Mouse (Mus musculus) hindbrain, embryonic 15.5 days (tissue): ENCODE data around the gene Nutm1. TPM values are rescaled to one million over a fixed set of nuclear protein-coding genes. Genes with fewer than 3 reads are reported as not detected.
A peak's percentile ranks its signal among the peaks of the same experiment; 100 is the strongest.

Experiments
- ATAC-seq: fragments of 200-750 bp; cut with Nextera tagmentation; 2 replicates; pipeline ENCODE4 v1.8.0; 2017; ENCODE audit warnings: low read depth, moderate number of reproducible peaks, moderate TSS enrichment; ENCODE audit not compliant: low FRiP score
- H3K27ac ChIP-seq: fragments of 300-500 bp; sonication (generic); replicated peaks from 2 replicates; pipeline ENCODE4 v1.5.1; 2015; ENCODE audit warnings: mild to moderate bottlenecking, inconsistent platforms
- H3K27me3 ChIP-seq: fragments of 300-500 bp; sonication (generic); 2 replicates; pipeline ENCODE4 v1.6.1; 2015; ENCODE audit warnings: control low read depth, inconsistent platforms
- H3K36me3 ChIP-seq: fragments of 300-500 bp; sonication (generic); 2 replicates; pipeline ENCODE4 v1.6.1; 2015; ENCODE audit warnings: control low read depth, inconsistent platforms
- H3K4me1 ChIP-seq: fragments of 300-500 bp; sonication (generic); replicated peaks from 2 replicates; pipeline ENCODE4 v1.6.1; 2015; ENCODE audit warnings: control low read depth, inconsistent platforms
- H3K4me2 ChIP-seq: fragments of 300-500 bp; sonication (generic); 2 replicates; pipeline ENCODE4 v1.6.1; 2015; ENCODE audit warnings: moderate library complexity, mild to moderate bottlenecking, inconsistent platforms
- H3K4me3 ChIP-seq: fragments of 300-500 bp; sonication (generic); 2 replicates; pipeline ENCODE4 v1.5.1; 2015; ENCODE audit warnings: mild to moderate bottlenecking, inconsistent platforms
- H3K9ac ChIP-seq: fragments of 300-500 bp; sonication (generic); 2 replicates; pipeline ENCODE4 v1.6.1; 2015; ENCODE audit warnings: inconsistent platforms
- H3K9me3 ChIP-seq: fragments of 300-500 bp; sonication (generic); 2 replicates; pipeline ENCODE4 v1.6.1; 2016; ENCODE audit warnings: control low read depth, inconsistent platforms
- WGBS: fragments of 180-500 bp; shearing (Covaris S2); methylation state at CpG from one replicate; pipeline ENCODE4 v1.1.7; 2015; 5-methylcytosine and 5-hydroxymethylcytosine counted together
- polyA plus RNA-seq: library from polyadenylated mRNA; unstranded; fragments of >200 nt; fragmentation: Nextera tagmentation; extraction: Ambion mirVana; gene quantifications from 2 replicates; pipeline ENCODE4 v1.2.1, GENCODE M21; 2015

The Nutm1 gene
- polyA plus RNA-seq, 1 experiment from 2014 or later, result 0.04 TPM

DNA sequence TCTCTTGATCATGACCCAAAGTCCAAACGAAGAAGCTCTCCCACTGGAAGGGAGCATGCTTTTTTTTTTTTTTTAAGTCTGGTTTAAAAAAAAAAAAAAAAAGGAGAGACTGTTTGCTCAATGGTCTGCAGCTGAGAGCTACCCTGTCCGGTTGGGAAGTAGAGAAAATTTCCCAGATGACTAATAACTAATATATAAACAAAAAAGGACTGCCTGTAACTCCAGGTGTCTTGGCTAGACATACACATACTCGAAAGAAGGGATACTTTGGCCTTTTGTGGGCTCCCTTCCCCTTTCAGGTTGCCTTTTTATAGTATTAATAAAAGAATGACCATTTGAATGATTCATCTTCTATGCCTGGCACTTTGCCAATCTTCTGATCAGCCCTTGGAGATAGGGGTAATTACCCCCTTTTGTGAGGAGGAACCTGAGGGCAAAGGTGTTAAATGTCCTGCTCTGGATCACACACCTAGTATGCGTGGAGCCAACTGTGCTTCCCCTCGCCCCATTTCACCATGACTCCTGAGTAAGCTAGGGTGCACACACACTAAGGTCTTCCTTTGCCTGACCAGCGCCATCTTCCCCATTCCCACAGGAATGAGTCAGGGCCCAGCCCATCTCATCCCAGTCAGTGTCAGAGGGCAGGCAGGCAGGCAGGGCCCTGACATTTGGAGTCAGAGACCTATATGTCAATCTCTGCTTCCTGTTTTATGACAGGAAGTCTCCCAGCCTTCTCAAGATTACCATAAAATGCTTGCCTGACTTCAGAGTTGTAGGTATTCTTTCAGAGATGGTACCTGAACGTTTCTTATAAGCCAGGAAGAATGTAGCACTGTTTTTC, 4.2 kb downstream of the Nutm1 start:
- Histone ChIP-seq H3K4me1 (no peaks in the 10 kb centered on the region), H3K27ac (no peak overlapping the region), H3K9ac (no peak overlapping the region), H3K27me3 (no peaks in the 10 kb centered on the region), H3K4me3 (no peak overlapping the region), H3K9me3 (no peaks in the 10 kb centered on the region), H3K36me3 (no peaks in the 10 kb centered on the region), H3K4me2 (no peak overlapping the region)
- ATAC-seq, result no peak
- WGBS, result 78% methylated on average over 7 of the region's 7 CpGs

DNA sequence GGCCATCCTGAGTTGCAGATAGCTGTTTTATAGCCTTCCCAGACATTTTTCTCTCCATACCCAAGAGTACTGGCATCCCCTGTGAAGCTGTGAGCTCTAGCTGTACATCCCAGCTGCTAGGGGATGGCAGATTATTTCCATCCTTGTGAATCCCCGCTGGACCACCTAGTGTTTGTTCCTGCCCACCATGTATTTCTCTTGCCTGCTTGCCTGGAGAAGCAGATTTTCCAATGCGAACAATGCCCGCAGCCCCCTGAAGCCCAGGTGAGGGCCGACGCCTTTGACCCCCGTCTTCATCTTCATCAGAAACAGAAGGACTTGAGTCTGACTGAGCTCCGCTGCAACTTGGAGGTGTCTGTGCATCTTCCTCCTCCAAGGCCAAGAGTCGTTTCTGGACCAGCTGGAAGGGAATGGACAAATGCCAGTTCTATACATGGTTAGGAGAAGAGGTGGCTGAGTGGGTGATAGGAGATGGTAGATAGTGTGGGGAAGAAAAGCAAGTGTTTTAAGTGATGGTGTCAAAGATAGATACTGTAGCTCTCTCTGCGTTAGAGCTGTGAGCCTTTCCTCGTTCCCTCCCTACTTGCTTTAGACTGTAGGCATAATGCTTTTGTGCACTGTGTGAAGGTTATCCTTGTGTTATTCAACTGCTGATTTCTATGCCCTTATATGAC, 9.2 kb downstream of the Nutm1 start:
- Histone ChIP-seq H3K4me1 (no peaks in the 10 kb centered on the region), H3K36me3 (peaks cover 23% of the 10 kb centered on the region), H3K9me3 (no peaks in the 10 kb centered on the region), H3K27me3 (no peaks in the 10 kb centered on the region), H3K9ac (no peak overlapping the region), H3K4me3 (no peak overlapping the region), H3K27ac (no peak overlapping the region), H3K4me2 (no peak overlapping the region)
- 92% methylated on average over 10 of the region's 10 CpGs for WGBS
- ATAC-seq, result no peak

DNA sequence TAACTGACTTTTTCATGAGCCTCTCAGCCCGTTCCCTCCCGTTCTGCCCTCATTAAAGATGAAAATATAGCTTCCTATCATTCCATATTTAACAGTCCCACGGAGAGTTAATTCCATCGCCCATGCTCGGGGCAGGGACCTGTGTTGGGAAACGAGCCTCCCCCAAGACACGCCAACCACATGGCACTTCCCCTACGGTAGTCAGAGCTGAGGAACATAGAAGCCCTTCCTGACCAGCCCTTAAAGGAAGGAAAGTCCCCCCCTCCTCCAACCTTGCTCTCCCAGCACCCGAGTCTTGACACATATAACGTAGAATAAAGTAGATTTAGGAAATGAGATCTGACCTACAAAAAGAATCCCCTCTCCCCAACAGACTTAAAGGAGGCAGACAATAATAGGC, 11.8 kb downstream of the Nutm1 start:
- H3K4me3 ChIP-seq, result no peak overlapping the region

DNA sequence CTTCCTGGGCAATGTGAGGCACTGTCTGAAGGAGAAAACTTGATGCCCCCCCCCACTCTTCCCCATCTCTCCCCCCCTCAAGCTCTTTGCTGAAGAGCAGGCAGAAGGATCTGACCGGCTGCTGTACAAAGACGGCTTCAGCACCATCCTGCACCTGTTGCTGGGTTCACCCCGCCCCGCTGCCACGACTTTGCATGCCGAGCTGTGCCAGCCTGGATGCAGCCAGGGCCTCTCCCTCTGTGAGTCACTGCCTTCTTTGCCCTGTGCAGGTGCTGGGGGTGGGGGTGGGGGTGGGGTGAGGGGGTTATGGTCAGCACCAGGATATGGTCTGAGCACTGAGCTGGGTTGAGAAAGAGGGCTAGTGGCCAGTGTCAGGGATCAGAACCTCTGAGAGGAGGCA, 12.9 kb downstream of the Nutm1 start:
- H3K36me3 ChIP-seq, result peaks cover 40% of the 10 kb centered on the region
- H3K9ac ChIP-seq, result no peak overlapping the region
- WGBS, result 89% methylated on average over 6 of the region's 6 CpGs
- H3K4me1 ChIP-seq, result peaks cover 2% of the 10 kb centered on the region
- no peak overlapping the region for H3K4me3 ChIP-seq
- H3K27me3 ChIP-seq, result no peaks in the 10 kb centered on the region
- no peak overlapping the region for H3K27ac ChIP-seq
- no peak for ATAC-seq
- H3K9me3 ChIP-seq, result no peaks in the 10 kb centered on the region
- no peak overlapping the region for H3K4me2 ChIP-seq

More for the DNA sequence above, 11.8 kb downstream of the Nutm1 start:
- ATAC-seq, result no peak
- Histone ChIP-seq H3K36me3 (peaks cover 40% of the 10 kb centered on the region), H3K4me2 (no peak overlapping the region), H3K9ac (no peak overlapping the region), H3K9me3 (no peaks in the 10 kb centered on the region), H3K4me1 (no peaks in the 10 kb centered on the region), H3K27me3 (no peaks in the 10 kb centered on the region), H3K27ac (no peak overlapping the region)
- WGBS, result 84% methylated on average over 10 of the region's 10 CpGs

DNA sequence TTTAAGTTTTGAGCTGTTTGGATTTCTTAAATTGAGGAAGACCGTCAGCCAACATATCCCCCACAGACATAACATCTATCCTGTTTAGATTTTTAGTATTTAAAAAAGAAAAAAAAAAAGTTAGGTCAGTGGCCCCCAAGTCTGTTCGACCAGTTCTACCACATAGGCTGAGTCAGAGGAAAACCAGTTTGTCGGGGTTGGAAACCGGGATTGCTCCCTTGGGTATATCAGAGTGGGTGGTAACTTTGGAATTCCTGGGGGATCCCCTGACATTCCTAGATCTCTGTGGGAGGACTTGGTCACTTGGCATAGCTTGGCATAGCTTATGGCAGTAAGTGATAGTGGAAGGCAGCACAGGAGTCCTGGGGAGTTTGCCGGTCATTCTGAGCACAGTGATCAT, 13.8 kb downstream of the Nutm1 start:
- 89% methylated on average over 5 of the region's 5 CpGs for WGBS
- peaks cover 11% of the 10 kb centered on the region for H3K4me1 ChIP-seq
- H3K27me3 ChIP-seq, result no peaks in the 10 kb centered on the region
- no peak overlapping the region for H3K4me2 ChIP-seq
- no peaks in the 10 kb centered on the region for H3K9me3 ChIP-seq
- no peak for ATAC-seq
- H3K36me3 ChIP-seq, result peaks cover 40% of the 10 kb centered on the region
- no peak overlapping the region for H3K9ac ChIP-seq
- no peak overlapping the region for H3K27ac ChIP-seq
- no peak overlapping the region for H3K4me3 ChIP-seq

DNA sequence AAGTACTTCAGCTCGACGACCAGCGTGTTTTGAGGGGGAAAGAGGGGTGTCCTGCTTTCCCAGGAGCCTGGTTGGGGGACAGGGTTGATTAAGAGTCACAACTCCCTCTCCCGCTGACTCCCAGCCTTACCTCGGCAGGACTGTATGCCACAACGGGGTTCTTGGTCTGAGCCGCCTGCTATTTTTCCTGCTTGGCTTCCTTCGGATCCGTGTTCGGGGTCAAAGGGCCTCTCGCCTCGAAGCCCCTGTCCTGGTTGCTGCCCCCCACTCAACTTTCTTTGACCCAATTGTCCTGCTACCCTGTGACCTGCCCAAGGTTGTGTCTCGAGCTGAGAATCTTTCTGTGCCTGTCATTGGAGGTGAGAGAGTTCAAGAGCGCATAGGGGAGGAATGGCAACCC, 17.3 kb downstream of the Nutm1 start:
- Histone ChIP-seq H3K27ac (no peak overlapping the region), H3K4me1 (peaks cover 15% of the 10 kb centered on the region), H3K27me3 (no peaks in the 10 kb centered on the region), H3K9ac (no peak overlapping the region), H3K36me3 (peaks cover 24% of the 10 kb centered on the region), H3K4me3 (no peak overlapping the region), H3K9me3 (no peaks in the 10 kb centered on the region), H3K4me2 (no peak overlapping the region)
- ATAC-seq, result no peak
- 85% methylated on average over 14 of the region's 14 CpGs for WGBS

DNA sequence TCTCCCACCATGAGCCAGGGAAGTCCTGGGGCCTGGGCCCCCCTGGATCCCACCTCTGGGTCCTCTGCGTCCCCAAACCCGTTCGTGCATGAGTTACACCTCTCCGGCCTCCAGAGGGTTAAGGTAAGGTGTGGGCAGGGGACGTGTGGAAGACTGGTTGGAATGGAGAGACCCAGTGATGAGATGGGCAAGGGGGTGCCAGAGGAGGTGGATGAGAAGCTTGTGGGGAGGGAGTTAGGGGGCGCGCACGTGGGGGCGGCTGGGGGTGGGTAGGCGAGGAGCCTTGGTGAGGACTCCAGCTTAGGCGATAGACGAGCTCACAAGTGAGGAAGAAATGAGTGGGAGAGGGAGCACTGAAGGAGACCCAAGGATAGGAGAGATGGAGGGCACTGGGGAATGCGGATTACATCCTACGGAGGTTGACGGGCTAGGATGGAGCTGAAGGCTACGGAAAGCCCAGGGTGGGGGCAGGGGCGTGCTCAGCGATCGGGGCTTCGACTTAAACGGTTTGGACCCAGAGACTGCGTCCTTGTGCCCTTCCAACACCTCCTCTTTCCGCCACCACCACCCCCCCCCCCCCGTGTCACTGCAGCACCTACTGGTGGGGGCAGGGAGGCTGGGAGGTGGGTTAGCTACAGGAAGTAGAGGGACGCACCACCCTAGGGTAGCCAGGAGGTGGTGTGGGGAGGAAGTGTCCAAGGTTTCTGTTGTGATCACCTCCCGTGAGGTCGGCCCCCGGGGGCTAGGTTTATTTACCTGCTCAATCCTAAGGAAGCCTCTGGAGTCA, 19.0 kb downstream of the Nutm1 start:
- Histone ChIP-seq H3K4me2 (peak overlapping the region; percentile 86), H3K36me3 (peaks cover 18% of the 10 kb centered on the region), H3K9me3 (no peaks in the 10 kb centered on the region), H3K4me3 (peak overlapping the region; percentile 95), H3K9ac (peak overlapping the region; percentile 96), H3K27me3 (no peaks in the 10 kb centered on the region), H3K4me1 (peaks cover 15% of the 10 kb centered on the region), H3K27ac (peak overlapping the region; percentile 98)
- peak; percentile 66 for ATAC-seq
- 1% methylated on average over 27 of the region's 28 CpGs for WGBS

DNA sequence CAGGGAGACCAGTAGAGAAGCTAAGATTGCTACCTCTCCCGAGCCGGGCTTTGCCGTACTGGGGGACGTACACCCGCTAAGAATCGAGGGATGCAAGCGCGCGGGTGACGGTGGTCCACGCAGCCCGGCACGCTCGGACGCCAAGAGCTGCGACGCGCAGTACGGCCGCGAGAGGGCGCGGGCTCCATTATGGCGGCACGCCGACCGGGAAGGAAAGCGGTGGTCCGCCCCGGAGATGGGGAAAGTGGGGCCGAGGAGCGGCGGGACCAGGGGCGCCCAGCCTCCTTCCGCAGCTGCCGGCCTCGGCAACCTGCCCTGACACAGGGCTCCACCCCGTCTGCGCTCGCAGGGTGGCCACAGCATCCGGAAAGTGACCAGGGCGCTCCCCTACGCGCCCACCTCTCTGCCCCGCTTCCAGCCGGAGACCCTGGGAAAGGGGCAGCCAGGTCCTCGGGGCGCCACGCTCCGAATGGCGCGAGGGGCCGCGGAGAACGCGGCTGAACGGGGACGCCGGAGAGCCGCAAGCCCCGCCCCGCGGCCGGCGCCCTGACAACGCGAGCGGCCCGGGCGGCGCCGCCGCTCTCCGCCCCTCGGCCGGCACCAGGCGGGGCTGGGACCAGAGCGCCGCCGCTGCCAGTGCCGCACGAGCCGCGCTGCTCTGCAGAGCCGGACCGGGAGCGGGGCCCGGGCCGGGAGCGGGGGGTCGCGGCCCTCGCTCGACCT, 19.7 kb downstream of the Nutm1 start, which contains the start of gene Lpcat4:
TSS of gene Lpcat4 (plus strand) at position 257 of the 723 bp plus-strand sequence.
- Histone ChIP-seq H3K36me3 (peaks cover 12% of the 10 kb centered on the region), H3K4me2 (peak within 1 kb of the TSS; percentile 86), H3K9me3 (no peaks in the 10 kb centered on the region), H3K27me3 (no peaks in the 10 kb centered on the region), H3K4me1 (peaks cover 15% of the 10 kb centered on the region), H3K4me3 (peak within 1 kb of the TSS; percentile 95), H3K27ac (peak within 1 kb of the TSS; percentile 98), H3K9ac (peak within 1 kb of the TSS; percentile 96)
- peak; percentile 89 for ATAC-seq
- under 1% methylated on average over 81 of the region's 94 CpGs for WGBS

DNA sequence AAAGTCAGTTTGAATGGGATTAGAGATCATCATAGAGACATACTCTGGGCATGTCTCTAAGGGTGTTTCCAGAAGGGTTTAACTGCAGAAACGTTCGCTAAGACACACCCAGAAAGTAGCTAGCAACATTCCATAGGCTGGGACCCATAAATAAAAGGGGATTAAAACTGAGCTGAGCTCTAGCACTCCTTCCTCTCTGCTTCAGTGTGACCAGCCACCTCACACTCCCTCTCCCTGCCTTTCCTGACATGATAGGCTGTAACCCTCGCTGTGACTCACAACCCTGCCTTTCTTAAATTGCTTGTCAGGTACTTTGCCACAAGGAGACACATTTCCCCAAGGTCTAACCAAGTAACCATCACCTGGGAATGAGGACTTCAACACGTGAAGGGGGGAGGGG, 21.1 kb downstream of the Nutm1 start:
- Histone ChIP-seq H3K4me1 (peaks cover 15% of the 10 kb centered on the region), H3K4me3 (no peak overlapping the region), H3K4me2 (no peak overlapping the region), H3K27me3 (no peaks in the 10 kb centered on the region), H3K27ac (no peak overlapping the region), H3K9me3 (no peaks in the 10 kb centered on the region), H3K9ac (no peak overlapping the region), H3K36me3 (0 out of 2 replicates have a peak, but pooled peaks cover 2% of the 10 kb centered on the region)
- ATAC-seq, result no peak
- 17% methylated on average over 4 of the region's 4 CpGs for WGBS

DNA sequence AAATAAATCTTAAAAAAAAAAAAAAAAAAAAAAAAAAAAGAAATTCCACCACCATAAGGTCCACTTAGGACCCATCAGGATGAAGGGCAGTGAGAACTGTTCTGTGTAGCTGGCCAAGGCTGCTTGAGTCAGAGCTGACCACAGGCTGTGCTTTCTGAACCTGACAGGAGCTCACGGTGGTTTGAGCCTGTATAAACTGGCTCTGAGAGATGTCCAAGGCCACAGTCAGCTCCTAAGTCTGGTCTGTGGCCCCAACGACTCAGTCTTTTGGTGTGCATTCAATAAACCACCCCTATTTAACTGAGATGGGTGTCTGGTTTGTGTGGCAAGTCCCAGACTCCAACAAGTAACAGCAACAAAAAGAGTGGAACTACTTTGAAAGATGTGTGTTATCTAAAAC, 22.5 kb downstream of the Nutm1 start:
- no peak overlapping the region for H3K9ac ChIP-seq
- 84% methylated on average over 2 of the region's 2 CpGs for WGBS
- ATAC-seq, result no peak
- H3K4me2 ChIP-seq, result no peak overlapping the region
- no peaks in the 10 kb centered on the region for H3K27me3 ChIP-seq
- no peaks in the 10 kb centered on the region for H3K9me3 ChIP-seq
- H3K4me1 ChIP-seq, result peaks cover 15% of the 10 kb centered on the region
- no peak overlapping the region for H3K4me3 ChIP-seq
- no peak overlapping the region for H3K27ac ChIP-seq
- H3K36me3 ChIP-seq, result no peaks in the 10 kb centered on the region

DNA sequence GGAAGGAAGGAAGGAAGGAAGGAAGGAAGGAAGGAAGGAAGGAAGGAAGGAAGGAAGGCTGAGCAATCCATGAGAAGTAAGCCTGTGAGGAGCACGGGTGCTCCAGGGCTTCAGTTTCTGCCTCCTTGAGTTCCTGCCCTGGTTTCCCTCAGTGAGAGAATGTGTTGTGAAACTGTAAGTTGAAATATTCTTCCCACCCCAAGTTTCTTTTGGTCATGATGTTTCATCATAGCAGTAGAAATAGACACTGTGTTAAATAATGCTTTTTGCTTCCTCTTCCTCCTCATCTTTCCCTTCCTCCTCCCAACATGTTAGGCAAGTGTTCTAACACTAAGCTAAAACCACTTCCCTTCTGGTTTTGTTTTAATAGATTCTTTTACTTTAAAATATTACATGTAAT, 26.5 kb downstream of the Nutm1 start:
- Histone ChIP-seq H3K36me3 (no peaks in the 10 kb centered on the region), H3K9ac (no peak overlapping the region), H3K27me3 (no peaks in the 10 kb centered on the region), H3K27ac (no peak overlapping the region), H3K9me3 (no peaks in the 10 kb centered on the region), H3K4me1 (no peaks in the 10 kb centered on the region), H3K4me2 (no peak overlapping the region), H3K4me3 (no peak overlapping the region)
- 88% methylated on average over 1 of the region's 1 CpGs for WGBS
- no peak for ATAC-seq
